Mouse (Mus musculus) left cerebral cortex, postnatal 36 days (tissue): ENCODE measurements around the gene Lsm14a. TPM values are rescaled to one million over a fixed set of nuclear protein-coding genes. Genes with fewer than 3 reads are reported as not detected.

ENCODE experiments used
- DNase-seq, 2 experiments: peaks; one replicate each; pipeline ENCODE4 v3.0.0; 2021 to 2022; ENCODE audit warnings: low spot score in 2 of 2, mixed read lengths in 1 of 2
- intact Hi-C: fragments of 180-260 bp; cut with DNase I; formaldehyde crosslinking; loops from one replicate; pipeline ENCODE4 v1.15.1; 2025
- total RNA-seq, 2 experiments: library from RNA; stranded (reverse); gene quantifications; 2 replicates each; pipeline ENCODE4 v1.2.3; 2021

Lsm14a gene
- total RNA-seq, 2 experiments from 2014 or later: 80.9 to 83.4 TPM

- intact Hi-C loops: no loop called here
- DNase-seq: no peak
Measured at GRCm38 (mm10) chr7:34321119-34321518, 72.0 kb downstream of the Lsm14a start.

- peak in 1 of 2 experiments; percentile 23 for DNase-seq
- intact Hi-C loops: no loop called here
Measured at GRCm38 (mm10) chr7:34319957-34320356, 73.2 kb downstream of the Lsm14a start.

GRCm38 (mm10) chr7:34319123-34319522 is 74.0 kb downstream of the Lsm14a start:
- intact Hi-C loops: no loop called here

GRCm38 (mm10) chr7:34317901-34318476 is 75.1 kb downstream of the Lsm14a start:
- intact Hi-C loops: no loop called here
- no peak for DNase-seq

More at GRCm38 (mm10) chr7:34319123-34319522, 74.0 kb downstream of the Lsm14a start:
- no peak for DNase-seq

- DNase-seq: peak; percentile 86 to 88
- intact Hi-C loops: loop anchor here (5.0 kb wide), 1 partner anchor 46 kb away; no protein-coding TSS in a partner anchor
Measured at GRCm38 (mm10) chr7:34313443-34313875, 79.7 kb downstream of the Lsm14a start, which contains the start of gene 4931406P16Rik. Gene 4931406P16Rik (minus strand): TSS chr7:34313551.

GRCm38 (mm10) chr7:34312786-34313442 is 80.2 kb downstream of the Lsm14a start:
- intact Hi-C loops: loop anchor here (5.0 kb wide), 1 partner anchor 46 kb away; no protein-coding TSS in a partner anchor
- DNase-seq: no peak

- intact Hi-C loops: no loop called here
- DNase-seq: no peak
Measured at GRCm38 (mm10) chr7:34309186-34309764, 83.8 kb downstream of the Lsm14a start.

- intact Hi-C loops: no loop called here
Measured at GRCm38 (mm10) chr7:34308586-34308985, 84.5 kb downstream of the Lsm14a start.

GRCm38 (mm10) chr7:34305454-34305853 is 87.7 kb downstream of the Lsm14a start:
- intact Hi-C loops: no loop called here
- no peak for DNase-seq

More at GRCm38 (mm10) chr7:34308586-34308985, 84.5 kb downstream of the Lsm14a start:
- DNase-seq: no peak

GRCm38 (mm10) chr7:34302651-34303050 is 90.5 kb downstream of the Lsm14a start:
- intact Hi-C loops: no loop called here
- DNase-seq: no peak

GRCm38 (mm10) chr7:34301952-34302351 is 91.2 kb downstream of the Lsm14a start:
- intact Hi-C loops: no loop called here

GRCm38 (mm10) chr7:34298818-34299217 is 94.3 kb downstream of the Lsm14a start:
- DNase-seq: no peak
- intact Hi-C loops: no loop called here

More at GRCm38 (mm10) chr7:34301952-34302351, 91.2 kb downstream of the Lsm14a start:
- DNase-seq: no peak

- DNase-seq: no peak
- intact Hi-C loops: no loop called here
Measured at GRCm38 (mm10) chr7:34296124-34296523, 97.0 kb downstream of the Lsm14a start.

Other genes with a start within 250 kb of the Lsm14a start
- gene Uba2, start 223.7 kb downstream of the Lsm14a start, total RNA-seq: 10 to 100 TPM; 88.9 to 89.2 TPM
- 10 to 100 TPM; 20.2 to 24.1 TPM for gene Pdcd2l, start 196.7 kb downstream of the Lsm14a start, total RNA-seq
- gene Gpi1, start 163.0 kb downstream of the Lsm14a start, total RNA-seq: 100 to 1,000 TPM; 657 to 689 TPM
- gene Gm6096, start 142.3 kb downstream of the Lsm14a start, total RNA-seq: not detected
- 10 to 100 TPM; 38.6 to 49.4 TPM for gene 4931406P16Rik, start 79.8 kb downstream of the Lsm14a start, total RNA-seq